Comparison of ENCODE assay signal across 8 mouse cellular contexts in genomic region chr8:122830349-122831061, GRCm38 (mm10). TPM values are rescaled to one million over a fixed set of nuclear protein-coding genes. Genes with fewer than 3 reads are reported as not detected.
DNase-seq lines count a peak whose midpoint lies in the region; ATAC-seq lines count a peak whose summit lies in the region.

No protein-coding gene starts in this region.

- peak; percentile 73 for DNase-seq in R1 (ENCODE audit: low read depth, low spot score)
- peak; percentile 98 for DNase-seq in cerebellum, postnatal 25 days
- peak; percentile 92 for DNase-seq in gastrocnemius, adult 18-20 months (ENCODE audit: low spot score)
- peak; percentile 90 for DNase-seq in induced T-regulatory cell, adult 2 months (ENCODE audit: low read depth)
- peak; percentile 59 to 98 for DNase-seq in left cerebral cortex, adult 8-10 months (ENCODE audit: low spot score in 2 of 2)
- peak; percentile 94 for DNase-seq in right cerebral cortex, postnatal 14 days
- DNase-seq in urinary bladder, postnatal 25 days (ENCODE audit: low spot score), result peak; percentile 91

- ATAC-seq in megakaryocyte progenitor cell, adult 5-6 weeks (replicated peaks; ENCODE audit: poor library complexity), result peak; percentile 93

RNA-seq across cellular contexts. Expression of gene Cdh15, which starts 17.3 kb away (rescaled TPM):
- total RNA-seq in gastrocnemius, adult 18-20 months (2021), result 10 to 100 TPM; 16.2 to 20.5 TPM
- 1 to 10 TPM in 3 of 4 experiments, under 1 TPM in 1; 0.62 to 1.2 (median 1.1) TPM for total RNA-seq in left cerebral cortex, adult 8-10 months (2022)
- not detected in 2 replicates for total RNA-seq in megakaryocyte progenitor cell, adult 5-6 weeks (2015)
- not detected in 2 replicates for total RNA-seq in megakaryocyte progenitor cell, adult 5-6 weeks (2017)

RNA-seq across cellular contexts. Expression of gene Acsf3, which starts 55.2 kb away (rescaled TPM):
- total RNA-seq in gastrocnemius, adult 18-20 months (2021), result 10 to 100 TPM; 12.4 to 12.9 TPM
- 10 to 100 TPM; 22.7 to 28.2 (median 26.1) TPM for total RNA-seq in left cerebral cortex, adult 8-10 months (2022)
- 4.5 and 5.5 TPM in 2 replicates for total RNA-seq in megakaryocyte progenitor cell, adult 5-6 weeks (2015)
- 5.7 and 6.6 TPM in 2 replicates for total RNA-seq in megakaryocyte progenitor cell, adult 5-6 weeks (2017)

Comparison
In these comparisons a context has a peak if more than half of its experiments do, and no peak if none do; other contexts are left out.
1. Peak in every context shown above with its lines: DNase-seq and ATAC-seq.
2. RNA of gene Cdh15, which starts 17.3 kb away (total RNA-seq): 16.2 to 20.5 TPM in gastrocnemius, adult 18-20 months; 0.62 to 1.2 TPM in left cerebral cortex, adult 8-10 months and not detected in megakaryocyte progenitor cell, adult 5-6 weeks; every median in the first group is over 4 times any median in the second.